Mouse (Mus musculus) neural tube, embryonic 12.5 days (tissue): ENCODE results near the gene Prpsap1. TPM values are rescaled to one million over a fixed set of nuclear protein-coding genes. Genes with fewer than 3 reads are reported as not detected.

Source experiments
- ATAC-seq: fragments of 200-750 bp; cut with Nextera tagmentation; 2 replicates; pipeline ENCODE4 v1.8.0; 2017; ENCODE audit warnings: low read depth, mild to moderate bottlenecking, moderate TSS enrichment, moderate library complexity; ENCODE audit not compliant: low FRiP score
- H3K27ac ChIP-seq: fragments of 300-500 bp; sonication (generic); 2 replicates; pipeline ENCODE4 v1.5.1; 2016
- H3K27me3 ChIP-seq: fragments of 300-500 bp; sonication (generic); replicated peaks from 2 replicates; pipeline ENCODE4 v1.6.1; 2016; ENCODE audit warnings: mild to moderate bottlenecking
- H3K36me3 ChIP-seq: fragments of 300-500 bp; sonication (generic); 2 replicates; pipeline ENCODE4 v1.6.1; 2016; ENCODE audit warnings: mild to moderate bottlenecking
- H3K4me1 ChIP-seq: fragments of 300-500 bp; sonication (generic); 2 replicates; pipeline ENCODE4 v1.6.1; 2016
- H3K4me2 ChIP-seq: fragments of 300-500 bp; sonication (generic); replicated peaks from 2 replicates; pipeline ENCODE4 v1.6.1; 2016; ENCODE audit warnings: mild to moderate bottlenecking
- H3K4me3 ChIP-seq: fragments of 300-500 bp; sonication (generic); 2 replicates; pipeline ENCODE4 v1.5.1; 2016
- H3K9ac ChIP-seq: fragments of 300-500 bp; sonication (generic); 2 replicates; pipeline ENCODE4 v1.6.1; 2016; ENCODE audit warnings: mild to moderate bottlenecking
- H3K9me3 ChIP-seq: fragments of 300-500 bp; sonication (generic); 2 replicates; pipeline ENCODE4 v1.6.1; 2016; ENCODE audit warnings: mild to moderate bottlenecking
- WGBS: fragments of 180-500 bp; shearing (Covaris S2); methylation state at CpG from one replicate; pipeline ENCODE4 v1.1.7; 2016; 5-methylcytosine and 5-hydroxymethylcytosine counted together
- polyA plus RNA-seq: library from polyadenylated mRNA; unstranded; fragments of >200 nt; fragmentation: Nextera tagmentation; extraction: Ambion mirVana; gene quantifications from 2 replicates; pipeline ENCODE4 v1.2.1, GENCODE M21; 2016

Prpsap1 gene
- polyA plus RNA-seq, 1 experiment from 2014 or later, result 200 TPM

GRCm38 (mm10) chr11:116491338-116491737 lies 2.7 kb downstream of the Prpsap1 start:
- Histone ChIP-seq H3K36me3 (peaks cover 14% of the 10 kb centered on the region), H3K27ac (no peak overlapping the region)

GRCm38 (mm10) chr11:116490232-116491107 lies 3.5 kb downstream of the Prpsap1 start:
- peak; percentile 89 for ATAC-seq
- H3K4me2 ChIP-seq, result peak overlapping the region; percentile 79
- H3K9me3 ChIP-seq, result no peaks in the 10 kb centered on the region
- H3K9ac ChIP-seq, result peak overlapping the region; percentile 95
- H3K27me3 ChIP-seq, result no peaks in the 10 kb centered on the region
- H3K4me1 ChIP-seq, result peaks cover 8% of the 10 kb centered on the region
- peaks cover 23% of the 10 kb centered on the region for H3K36me3 ChIP-seq
- under 1% methylated on average over 62 of the region's 62 CpGs for WGBS
- peak overlapping the region; percentile 99 for H3K4me3 ChIP-seq
- H3K27ac ChIP-seq, result peak overlapping the region; percentile 91

More at GRCm38 (mm10) chr11:116491338-116491737, 2.7 kb downstream of the Prpsap1 start:
- WGBS, result 76% methylated on average over 6 of the region's 6 CpGs
- Histone ChIP-seq H3K4me3 (no peak overlapping the region), H3K4me2 (peak overlapping the region; percentile 79; the same call in 1 of the 2 replicates), H3K9me3 (no peaks in the 10 kb centered on the region), H3K27me3 (no peaks in the 10 kb centered on the region), H3K4me1 (peaks cover 8% of the 10 kb centered on the region), H3K9ac (no peak overlapping the region)
- ATAC-seq, result no peak

GRCm38 (mm10) chr11:116489771-116490231 lies 4.2 kb downstream of the Prpsap1 start:
- peak overlapping the region; percentile 95 for H3K9ac ChIP-seq
- H3K9me3 ChIP-seq, result no peaks in the 10 kb centered on the region
- no peaks in the 10 kb centered on the region for H3K27me3 ChIP-seq
- under 1% methylated on average over 39 of the region's 39 CpGs for WGBS
- peak; percentile 74 for ATAC-seq
- H3K36me3 ChIP-seq, result peaks cover 29% of the 10 kb centered on the region
- peak overlapping the region; percentile 91 for H3K27ac ChIP-seq
- peak overlapping the region; percentile 99 for H3K4me3 ChIP-seq
- peak overlapping the region; percentile 79 for H3K4me2 ChIP-seq
- H3K4me1 ChIP-seq, result peaks cover 8% of the 10 kb centered on the region

GRCm38 (mm10) chr11:116488693-116489375 lies 5.2 kb downstream of the Prpsap1 start:
- no peaks in the 10 kb centered on the region for H3K9me3 ChIP-seq
- peak overlapping the region; percentile 95; the same call in 1 of the 2 replicates for H3K9ac ChIP-seq
- WGBS, result 79% methylated on average over 14 of the region's 14 CpGs
- H3K27ac ChIP-seq, result no peak overlapping the region
- H3K4me2 ChIP-seq, result peak overlapping the region; percentile 79
- no peak for ATAC-seq
- peak overlapping the region; percentile 99 for H3K4me3 ChIP-seq
- H3K27me3 ChIP-seq, result no peaks in the 10 kb centered on the region
- H3K4me1 ChIP-seq, result peaks cover 4% of the 10 kb centered on the region
- peaks cover 38% of the 10 kb centered on the region for H3K36me3 ChIP-seq

- Histone ChIP-seq H3K4me3 (no peak overlapping the region), H3K36me3 (peaks cover 44% of the 10 kb centered on the region), H3K4me2 (no peak overlapping the region), H3K9ac (no peak overlapping the region), H3K27me3 (no peaks in the 10 kb centered on the region), H3K4me1 (peaks cover 4% of the 10 kb centered on the region), H3K27ac (no peak overlapping the region), H3K9me3 (no peaks in the 10 kb centered on the region)
- ATAC-seq, result no peak
These were observed 5.8 kb downstream of the Prpsap1 start for GRCm38 (mm10) chr11:116488207-116488606.

- Histone ChIP-seq H3K27ac (no peak overlapping the region), H3K36me3 (peaks cover 81% of the 10 kb centered on the region)
- WGBS, result 94% methylated on average over 8 of the region's 8 CpGs
These were observed 9.7 kb downstream of the Prpsap1 start for GRCm38 (mm10) chr11:116484261-116484660.

GRCm38 (mm10) chr11:116481776-116482175 lies 12.2 kb downstream of the Prpsap1 start:
- WGBS, result 88% methylated on average over 7 of the region's 7 CpGs
- H3K9me3 ChIP-seq, result no peaks in the 10 kb centered on the region

More at GRCm38 (mm10) chr11:116484261-116484660, 9.7 kb downstream of the Prpsap1 start:
- Histone ChIP-seq H3K4me2 (no peak overlapping the region), H3K9me3 (no peaks in the 10 kb centered on the region), H3K4me1 (peaks cover 4% of the 10 kb centered on the region), H3K27me3 (no peaks in the 10 kb centered on the region), H3K9ac (no peak overlapping the region), H3K4me3 (no peak overlapping the region)
- no peak for ATAC-seq

GRCm38 (mm10) chr11:116480975-116481374 lies 13.0 kb downstream of the Prpsap1 start:
- no peaks in the 10 kb centered on the region for H3K4me1 ChIP-seq
- no peak overlapping the region for H3K4me2 ChIP-seq
- ATAC-seq, result no peak
- 95% methylated on average over 8 of the region's 8 CpGs for WGBS
- H3K27ac ChIP-seq, result no peak overlapping the region
- H3K36me3 ChIP-seq, result peaks cover 96% of the 10 kb centered on the region
- H3K9me3 ChIP-seq, result no peaks in the 10 kb centered on the region
- no peaks in the 10 kb centered on the region for H3K27me3 ChIP-seq
- no peak overlapping the region for H3K4me3 ChIP-seq
- H3K9ac ChIP-seq, result no peak overlapping the region

More at GRCm38 (mm10) chr11:116481776-116482175, 12.2 kb downstream of the Prpsap1 start:
- H3K36me3 ChIP-seq, result peaks cover 96% of the 10 kb centered on the region
- H3K27me3 ChIP-seq, result no peaks in the 10 kb centered on the region
- no peak overlapping the region for H3K27ac ChIP-seq
- no peak overlapping the region for H3K4me2 ChIP-seq
- no peaks in the 10 kb centered on the region for H3K4me1 ChIP-seq
- H3K9ac ChIP-seq, result no peak overlapping the region
- ATAC-seq, result no peak
- H3K4me3 ChIP-seq, result no peak overlapping the region

- Histone ChIP-seq H3K4me1 (no peaks in the 10 kb centered on the region), H3K4me2 (no peak overlapping the region), H3K36me3 (peaks cover 97% of the 10 kb centered on the region), H3K4me3 (no peak overlapping the region), H3K9me3 (no peaks in the 10 kb centered on the region), H3K27me3 (no peaks in the 10 kb centered on the region), H3K9ac (no peak overlapping the region), H3K27ac (no peak overlapping the region)
- ATAC-seq, result no peak
- 67% methylated on average over 8 of the region's 8 CpGs for WGBS
These were observed 14.2 kb downstream of the Prpsap1 start for GRCm38 (mm10) chr11:116479832-116480231.

GRCm38 (mm10) chr11:116478978-116479377 lies 15.0 kb downstream of the Prpsap1 start:
- H3K4me3 ChIP-seq, result no peak overlapping the region
- no peaks in the 10 kb centered on the region for H3K9me3 ChIP-seq
- no peak overlapping the region for H3K9ac ChIP-seq
- H3K27me3 ChIP-seq, result no peaks in the 10 kb centered on the region
- WGBS, result 90% methylated on average over 7 of the region's 7 CpGs
- H3K36me3 ChIP-seq, result peaks cover 95% of the 10 kb centered on the region
- no peak overlapping the region for H3K27ac ChIP-seq
- no peak overlapping the region for H3K4me2 ChIP-seq
- no peak for ATAC-seq
- no peaks in the 10 kb centered on the region for H3K4me1 ChIP-seq

GRCm38 (mm10) chr11:116477160-116477759 lies 16.7 kb downstream of the Prpsap1 start:
- Histone ChIP-seq H3K4me3 (no peak overlapping the region), H3K4me2 (no peak overlapping the region), H3K27me3 (no peaks in the 10 kb centered on the region), H3K9ac (no peak overlapping the region), H3K9me3 (no peaks in the 10 kb centered on the region), H3K27ac (no peak overlapping the region), H3K36me3 (peaks cover 97% of the 10 kb centered on the region), H3K4me1 (no peaks in the 10 kb centered on the region)
- no peak for ATAC-seq
- 83% methylated on average over 15 of the region's 15 CpGs for WGBS

- Histone ChIP-seq H3K9ac (no peak overlapping the region), H3K4me1 (no peaks in the 10 kb centered on the region), H3K27me3 (no peaks in the 10 kb centered on the region), H3K36me3 (peaks cover 97% of the 10 kb centered on the region), H3K9me3 (no peaks in the 10 kb centered on the region), H3K27ac (no peak overlapping the region), H3K4me3 (no peak overlapping the region), H3K4me2 (no peak overlapping the region)
- ATAC-seq, result no peak
- 88% methylated on average over 6 of the region's 6 CpGs for WGBS
These were observed 17.3 kb downstream of the Prpsap1 start for GRCm38 (mm10) chr11:116476696-116477095.
